Mouse (Mus musculus) forebrain, embryonic 10.5 days (tissue): ENCODE measurements around the gene Gimap3. TPM values are rescaled to one million over a fixed set of nuclear protein-coding genes. Genes with fewer than 3 reads are reported as not detected.

Experiments used
- DNase-seq: peaks from one replicate; pipeline ENCODE4 v3.0.0-alpha.2; 2017; ENCODE audit warnings: low spot score; ENCODE audit errors: extremely low spot score
- H3K27ac ChIP-seq: fragments of 300-500 bp; sonication (generic); 2 replicates; pipeline ENCODE4 v1.5.1; 2016; ENCODE audit warnings: mild to moderate bottlenecking
- H3K27me3 ChIP-seq: fragments of 300-500 bp; sonication (generic); 2 replicates; pipeline ENCODE4 v1.6.1; 2016; ENCODE audit warnings: mild to moderate bottlenecking; ENCODE audit not compliant: poor library complexity, severe bottlenecking
- H3K36me3 ChIP-seq: fragments of 300-500 bp; sonication (generic); replicated peaks from 2 replicates; pipeline ENCODE4 v1.6.1; 2016; ENCODE audit warnings: mild to moderate bottlenecking, moderate library complexity
- H3K4me1 ChIP-seq: fragments of 300-500 bp; sonication (generic); 2 replicates; pipeline ENCODE4 v1.6.1; 2016
- H3K4me3 ChIP-seq: fragments of 300-500 bp; sonication (generic); 2 replicates; pipeline ENCODE4 v1.5.1; 2016; ENCODE audit warnings: mild to moderate bottlenecking, moderate library complexity
- H3K9me3 ChIP-seq: fragments of 300-500 bp; sonication (generic); 2 replicates; pipeline ENCODE4 v1.6.1; 2016; ENCODE audit warnings: mild to moderate bottlenecking, moderate library complexity
- WGBS: fragments of 180-500 bp; shearing (Covaris S2); methylation state at CpG from one replicate; pipeline ENCODE4 v1.1.7; 2016; 5-methylcytosine and 5-hydroxymethylcytosine counted together
- polyA plus RNA-seq: library from polyadenylated mRNA; unstranded; fragments of >200 nt; fragmentation: Nextera tagmentation; extraction: Ambion mirVana; gene quantifications from 2 replicates; pipeline ENCODE4 v1.2.1, GENCODE M21; 2016

Gene Gimap3
- polyA plus RNA-seq, 1 experiment from 2014 or later: not detected

- no peaks in the 10 kb centered on the region for H3K36me3 ChIP-seq
- 83% methylated on average over 3 of the region's 3 CpGs for WGBS
- H3K4me1 ChIP-seq: 0 out of 2 replicates have a peak, but pooled peaks cover 4% of the 10 kb centered on the region
- DNase-seq: no peak
- H3K4me3 ChIP-seq: no peak overlapping the region
- no peak overlapping the region for H3K27ac ChIP-seq
- peaks cover 8% of the 10 kb centered on the region; the same call in 1 of the 2 replicates for H3K9me3 ChIP-seq
- H3K27me3 ChIP-seq: no peaks in the 10 kb centered on the region
Observed at GRCm38 (mm10) chr6:48768933-48769332, 1.7 kb downstream of the Gimap3 start.

GRCm38 (mm10) chr6:48768178-48768869 is 2.3 kb downstream of the Gimap3 start:
- WGBS: 73% methylated on average over 9 of the region's 9 CpGs
- Histone ChIP-seq H3K27ac (no peak overlapping the region), H3K4me3 (no peak overlapping the region), H3K4me1 (0 out of 2 replicates have a peak, but pooled peaks cover 4% of the 10 kb centered on the region), H3K27me3 (no peaks in the 10 kb centered on the region), H3K9me3 (peaks cover 8% of the 10 kb centered on the region; the same call in 1 of the 2 replicates), H3K36me3 (no peaks in the 10 kb centered on the region)
- no peak for DNase-seq

DNA sequence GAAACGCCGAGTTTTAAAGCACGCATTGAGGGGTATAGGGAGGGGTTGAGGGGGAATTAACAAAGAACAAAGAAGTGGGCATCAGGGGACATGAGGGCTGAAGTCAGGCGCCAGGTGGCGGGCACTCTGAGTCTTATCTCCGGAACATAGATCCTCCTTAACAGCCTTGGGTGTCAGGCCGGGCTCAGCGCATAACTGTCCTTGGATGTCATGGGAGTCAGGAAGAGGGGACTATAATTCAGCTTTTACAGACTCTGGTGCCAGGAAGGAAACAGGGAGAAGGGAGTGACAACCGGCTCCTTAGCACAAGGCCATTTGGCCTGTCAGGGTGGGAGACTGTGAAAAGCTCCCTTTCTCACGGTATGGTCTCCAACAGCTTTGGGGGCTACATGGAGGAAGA is 6.2 kb downstream of the Gimap3 start:
- Histone ChIP-seq H3K36me3 (no peaks in the 10 kb centered on the region), H3K27ac (no peak overlapping the region), H3K4me1 (no peaks in the 10 kb centered on the region), H3K9me3 (peaks cover 8% of the 10 kb centered on the region; the same call in 1 of the 2 replicates), H3K27me3 (no peaks in the 10 kb centered on the region), H3K4me3 (no peak overlapping the region)
- DNase-seq: no peak
- WGBS: 94% methylated on average over 10 of the region's 10 CpGs

GRCm38 (mm10) chr6:48763567-48764270 is 6.9 kb downstream of the Gimap3 start:
- Histone ChIP-seq H3K9me3 (peaks cover 8% of the 10 kb centered on the region; the same call in 1 of the 2 replicates), H3K27ac (no peak overlapping the region), H3K36me3 (no peaks in the 10 kb centered on the region), H3K27me3 (no peaks in the 10 kb centered on the region), H3K4me3 (no peak overlapping the region), H3K4me1 (no peaks in the 10 kb centered on the region)
- DNase-seq: no peak
- 93% methylated on average over 7 of the region's 7 CpGs for WGBS

- no peak overlapping the region for H3K4me3 ChIP-seq
- peaks cover 11% of the 10 kb centered on the region for H3K4me1 ChIP-seq
- no peaks in the 10 kb centered on the region for H3K36me3 ChIP-seq
- no peak for DNase-seq
- no peak overlapping the region for H3K27ac ChIP-seq
- peaks cover 29% of the 10 kb centered on the region for H3K27me3 ChIP-seq
- H3K9me3 ChIP-seq: no peaks in the 10 kb centered on the region
- 78% methylated on average over 7 of the region's 7 CpGs for WGBS
Observed at GRCm38 (mm10) chr6:48747091-48747966, 23.3 kb downstream of the Gimap3 start.

- Histone ChIP-seq H3K9me3 (no peaks in the 10 kb centered on the region), H3K27me3 (peaks cover 40% of the 10 kb centered on the region), H3K27ac (peak within 1 kb of the TSS; percentile 15; the same call in 1 of the 2 replicates), H3K4me1 (peaks cover 21% of the 10 kb centered on the region), H3K4me3 (no peak within 1 kb of the TSS), H3K36me3 (no peaks in the 10 kb centered on the region)
- no peak for DNase-seq
- WGBS: 41% methylated on average over 16 of the region's 16 CpGs
Observed at GRCm38 (mm10) chr6:48745959-48746889, 24.4 kb downstream of the Gimap3 start, which contains the start of gene Gimap5. Gimap5 (plus strand) TSS chr6:48746197.

GRCm38 (mm10) chr6:48745490-48745889 is 25.2 kb downstream of the Gimap3 start:
- Histone ChIP-seq H3K36me3 (no peaks in the 10 kb centered on the region), H3K4me1 (peaks cover 28% of the 10 kb centered on the region), H3K27ac (peak overlapping the region; percentile 15; the same call in 1 of the 2 replicates), H3K27me3 (peaks cover 48% of the 10 kb centered on the region), H3K4me3 (no peak overlapping the region), H3K9me3 (no peaks in the 10 kb centered on the region)
- DNase-seq: no peak
- 76% methylated on average over 2 of the region's 2 CpGs for WGBS

DNA sequence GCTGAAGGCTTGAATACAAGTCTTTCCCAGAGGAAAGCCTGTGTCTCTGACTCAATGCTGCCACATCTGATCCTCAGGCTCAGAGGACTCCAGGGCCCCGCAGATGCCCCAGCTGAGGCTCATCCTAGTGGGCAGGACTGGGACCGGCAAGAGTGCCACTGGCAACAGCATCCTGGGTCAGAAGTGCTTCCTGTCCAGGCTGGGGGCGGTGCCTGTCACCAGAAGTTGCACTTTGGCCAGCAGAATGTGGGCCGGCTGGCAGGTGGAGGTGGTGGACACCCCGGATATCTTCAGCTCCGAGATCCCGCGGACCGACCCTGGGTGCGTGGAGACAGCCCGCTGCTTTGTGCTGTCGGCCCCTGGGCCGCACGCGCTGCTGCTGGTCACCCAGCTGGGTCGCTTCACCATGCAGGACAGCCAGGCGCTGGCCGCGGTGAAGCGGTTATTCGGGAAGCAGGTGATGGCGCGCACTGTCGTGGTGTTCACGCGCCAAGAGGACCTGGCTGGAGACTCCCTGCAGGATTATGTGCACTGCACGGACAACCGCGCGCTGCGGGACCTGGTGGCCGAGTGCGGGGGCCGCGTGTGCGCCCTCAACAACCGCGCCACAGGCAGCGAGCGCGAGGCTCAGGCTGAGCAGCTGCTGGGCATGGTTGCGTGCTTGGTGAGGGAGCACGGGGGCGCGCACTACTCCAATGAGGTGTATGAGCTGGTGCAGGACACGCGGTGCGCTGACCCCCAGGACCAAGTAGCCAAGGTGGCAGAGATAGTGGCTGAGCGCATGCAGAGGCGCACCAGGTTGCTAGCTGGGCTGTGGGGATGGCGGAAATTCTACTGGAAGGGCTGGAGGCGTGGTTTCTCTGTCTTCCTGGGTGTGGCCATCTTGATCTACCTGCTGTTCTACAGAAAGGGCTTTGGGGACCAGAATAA is 28.0 kb downstream of the Gimap3 start:
- peak overlapping the region; percentile 59 for H3K4me3 ChIP-seq
- WGBS: under 1% methylated on average over 52 of the region's 52 CpGs
- H3K36me3 ChIP-seq: no peaks in the 10 kb centered on the region
- H3K9me3 ChIP-seq: no peaks in the 10 kb centered on the region
- peaks cover 28% of the 10 kb centered on the region for H3K4me1 ChIP-seq
- H3K27ac ChIP-seq: no peak overlapping the region; the same call in 1 of the 2 replicates
- peak; percentile 18 for DNase-seq
- H3K27me3 ChIP-seq: peaks cover 52% of the 10 kb centered on the region

DNA sequence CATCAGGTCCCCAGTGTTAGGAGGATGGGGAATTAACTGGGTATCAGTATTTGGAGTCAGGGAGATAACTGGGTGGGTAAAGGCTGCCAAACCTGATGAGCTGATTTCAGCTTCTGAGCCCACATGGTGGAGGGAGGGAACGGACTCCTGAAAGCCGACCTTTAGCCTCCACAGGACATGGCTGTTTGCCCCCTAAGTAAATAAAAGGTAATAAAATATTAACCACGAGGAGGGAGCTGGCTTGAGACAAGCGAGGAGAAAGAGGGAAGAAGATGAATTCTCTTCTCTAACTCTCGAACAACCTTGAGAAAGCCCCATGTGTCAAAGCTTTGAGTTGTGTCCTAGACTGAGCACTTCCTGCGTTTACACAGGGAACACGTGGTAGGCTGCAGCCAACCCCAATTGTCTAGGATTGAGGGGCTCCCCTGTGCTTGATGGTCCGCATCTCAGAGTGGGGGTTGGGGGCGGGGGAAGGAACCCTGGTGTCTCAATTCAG is 28.9 kb downstream of the Gimap3 start:
- Histone ChIP-seq H3K4me1 (peaks cover 28% of the 10 kb centered on the region), H3K27me3 (peaks cover 52% of the 10 kb centered on the region), H3K4me3 (no peak overlapping the region; the same call in 1 of the 2 replicates), H3K27ac (no peak overlapping the region), H3K9me3 (no peaks in the 10 kb centered on the region), H3K36me3 (no peaks in the 10 kb centered on the region)
- no peak for DNase-seq
- WGBS: 41% methylated on average over 9 of the region's 9 CpGs

DNA sequence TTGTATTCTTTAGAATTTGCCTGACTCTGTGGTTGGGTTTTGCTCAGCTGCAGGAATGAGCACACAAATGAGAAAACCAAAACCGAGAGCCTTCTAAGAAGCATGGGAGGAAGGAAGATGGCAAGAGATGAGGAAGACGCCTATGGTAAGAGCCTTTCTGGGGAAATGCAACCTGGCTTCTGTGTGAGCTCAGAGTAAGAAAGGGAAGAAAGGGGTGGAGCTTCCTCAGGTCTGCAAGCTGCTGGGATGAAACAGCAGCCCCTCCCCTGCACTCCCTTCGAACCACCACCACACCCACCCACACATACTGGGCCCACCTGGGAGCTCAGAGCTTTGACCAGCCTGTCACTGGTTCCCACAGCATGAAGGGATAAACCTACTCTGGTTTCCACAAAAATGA is 29.4 kb downstream of the Gimap3 start:
- Histone ChIP-seq H3K27me3 (peaks cover 51% of the 10 kb centered on the region), H3K4me3 (no peak overlapping the region), H3K36me3 (no peaks in the 10 kb centered on the region), H3K27ac (no peak overlapping the region), H3K4me1 (peaks cover 27% of the 10 kb centered on the region), H3K9me3 (no peaks in the 10 kb centered on the region)
- WGBS: 36% methylated on average over 3 of the region's 3 CpGs
- no peak for DNase-seq
